Mouse (Mus musculus) gastrocnemius, postnatal 36 days (tissue): ENCODE data around the gene Depdc1b. TPM values are rescaled to one million over a fixed set of nuclear protein-coding genes. Genes with fewer than 3 reads are reported as not detected.

Experiments
- DNase-seq, 2 experiments: peaks; one replicate each; pipeline ENCODE4 v3.0.0; 2022
- intact Hi-C: fragments of 180-260 bp; cut with DNase I; formaldehyde crosslinking; loops from one replicate; pipeline ENCODE4 v1.15.1; 2025
- total RNA-seq, 2 experiments: library from RNA; stranded (reverse); gene quantifications; 2 replicates each; pipeline ENCODE4 v1.2.3; 2021

Gene Depdc1b
- total RNA-seq, 2 experiments from 2014 or later = 0.20 TPM

GRCm38 (mm10) chr13:108418741-108419507 is 102.8 kb downstream of the Depdc1b start:
- intact Hi-C loops = no loop called here
- no peak for DNase-seq

- intact Hi-C loops = no loop called here
Observed at GRCm38 (mm10) chr13:108426322-108426721, 110.2 kb downstream of the Depdc1b start.

GRCm38 (mm10) chr13:108428809-108429208 is 112.7 kb downstream of the Depdc1b start:
- intact Hi-C loops = no loop called here
- no peak for DNase-seq

More at GRCm38 (mm10) chr13:108426322-108426721, 110.2 kb downstream of the Depdc1b start:
- no peak for DNase-seq

GRCm38 (mm10) chr13:108429623-108430022 is 113.5 kb downstream of the Depdc1b start:
- DNase-seq = no peak

GRCm38 (mm10) chr13:108431776-108432175 is 115.6 kb downstream of the Depdc1b start:
- intact Hi-C loops = no loop called here
- DNase-seq = no peak

More at GRCm38 (mm10) chr13:108429623-108430022, 113.5 kb downstream of the Depdc1b start:
- intact Hi-C loops = no loop called here

- intact Hi-C loops = no loop called here
- no peak for DNase-seq
Observed at GRCm38 (mm10) chr13:108435687-108436086, 119.6 kb downstream of the Depdc1b start.

GRCm38 (mm10) chr13:108437424-108437823 is 121.3 kb downstream of the Depdc1b start:
- DNase-seq = no peak
- intact Hi-C loops = no loop called here

GRCm38 (mm10) chr13:108439012-108439411 is 122.9 kb downstream of the Depdc1b start:
- no peak for DNase-seq
- intact Hi-C loops = no loop called here

GRCm38 (mm10) chr13:108448348-108448931 is 132.3 kb downstream of the Depdc1b start:
- DNase-seq = no peak
- intact Hi-C loops = no loop called here

- intact Hi-C loops = no loop called here
- no peak for DNase-seq
Observed at GRCm38 (mm10) chr13:108449116-108450097, 133.3 kb downstream of the Depdc1b start, which contains the start of gene Pde4d. Gene Pde4d (plus strand): TSS chr13:108449948.

GRCm38 (mm10) chr13:108451122-108451521 is 135.0 kb downstream of the Depdc1b start:
- intact Hi-C loops = no loop called here
- no peak for DNase-seq

GRCm38 (mm10) chr13:108453064-108453919 is 137.2 kb downstream of the Depdc1b start:
- no peak for DNase-seq
- intact Hi-C loops = no loop called here

Other genes with a start within 250 kb of the Depdc1b start
- 10 to 100 TPM; 13.3 to 17.3 TPM for gene Ndufaf2, start 157.7 kb upstream of the Depdc1b start, total RNA-seq
- gene Ercc8, start 157.6 kb upstream of the Depdc1b start, total RNA-seq = 1 to 10 TPM; 3.8 to 5.1 TPM
- gene Elovl7, start 101.9 kb upstream of the Depdc1b start, total RNA-seq = under 1 TPM; 0.15 to 0.20 TPM
- gene Pde4d, start 133.6 kb downstream of the Depdc1b start, total RNA-seq = 100 to 1,000 TPM; 190 to 235 TPM